Mouse (Mus musculus) lung, adult 2 months (tissue): ENCODE results near the gene Adamts5.

Experiments
- CTCF ChIP-seq: fragments of 200-500 bp; IDR thresholded peaks from 2 replicates; pipeline ENCODE4 v1.5.1; 2011; ENCODE audit warnings: mild to moderate bottlenecking, low read length, control low read depth; ENCODE audit not compliant: insufficient read depth
- POLR2A ChIP-seq: fragments of 200-500 bp; IDR thresholded peaks from 2 replicates; pipeline ENCODE4 v1.6.1; 2011; ENCODE audit warnings: low read depth, mild to moderate bottlenecking, control low read depth, low read length, borderline replicate concordance; ENCODE audit errors: extremely low read depth

DNA sequence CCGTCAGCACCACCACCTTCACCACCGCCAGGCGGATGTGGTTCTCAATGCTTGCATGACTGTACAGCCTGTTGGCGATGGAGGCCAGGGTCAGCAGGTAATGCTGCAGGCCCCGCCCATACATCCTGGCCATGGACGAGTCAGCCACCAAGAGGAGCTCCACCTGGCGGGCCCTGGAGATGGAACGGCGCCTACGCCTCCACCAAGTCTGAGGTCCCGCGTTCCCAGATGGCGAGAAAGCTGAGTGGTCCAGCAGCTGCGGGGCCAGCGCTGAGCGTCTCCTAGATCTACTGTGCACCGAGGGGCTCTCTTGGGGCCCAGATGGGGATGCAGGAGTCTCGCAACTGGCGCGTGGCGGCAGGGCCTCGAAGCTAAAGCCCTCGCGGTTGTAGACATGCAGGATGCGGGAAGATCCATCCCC lies 2.3 kb downstream of the Adamts5 start:
- TF ChIP-seq CTCF (no peak), POLR2A (peak; percentile 43; the same call in 1 of the 2 replicates)
